Mouse (Mus musculus) kidney, adult 2 months (tissue): ENCODE results near the gene Vopp1.

ENCODE experiments used
- CTCF ChIP-seq: fragments of 200-500 bp; conservative IDR thresholded peaks from 2 replicates; pipeline ENCODE4 v1.5.1; 2011; ENCODE audit warnings: low read depth, mild to moderate bottlenecking, control low read depth, low read length, moderate library complexity, mixed read lengths; ENCODE audit not compliant: insufficient read depth, insufficient read length
- POLR2A ChIP-seq: fragments of 200-500 bp; IDR thresholded peaks from one replicate; pipeline ENCODE4 v1.6.1; 2011; ENCODE audit warnings: low read depth, low read length, control low read depth

- TF ChIP-seq POLR2A (no peak), CTCF (no peak)
These were observed 40.7 kb downstream of the Vopp1 start for GRCm38 (mm10) chr6:57784251-57784650.
